Mouse (Mus musculus): ENCODE measurements around the gene Tmem121. TPM values are rescaled to one million over a fixed set of nuclear protein-coding genes. Genes with fewer than 3 reads are reported as not detected.
A peak's percentile ranks its signal among the peaks of the same experiment; 100 is the strongest.

Tmem121 gene
- total and polyA plus RNA-seq, 3 experiments = 0.18 TPM; not detected in 2

- H3K4me1 ChIP-seq (ENCODE audit: control insufficient read depth, insufficient read depth, low read length) = peaks cover 3% of the 10 kb centered on the region
- intact Hi-C loops (cut with DNase I) = no loop called here
- no peaks in the 10 kb centered on the region for H3K27me3 ChIP-seq (ENCODE audit: control insufficient read depth, insufficient read depth, low read length)
- H3K36me3 ChIP-seq (ENCODE audit: control insufficient read depth, insufficient read depth, low read length) = no peaks in the 10 kb centered on the region
- no peak overlapping the region for H3K9ac ChIP-seq (ENCODE audit: low read depth, low read length)
- H3K4me3 ChIP-seq = no peak overlapping the region
- WGBS = 45% methylated on average over 8 of the region's 8 CpGs
- no peak overlapping the region for H3K27ac ChIP-seq
- peak in 1 of 2 experiments; percentile 23 for DNase-seq
- no peaks in the 10 kb centered on the region; the same call in 1 of the 2 replicates for H3K79me2 ChIP-seq (replicated peaks; ENCODE audit: control insufficient read depth, insufficient read depth, low read length)
- no peak for TF ChIP-seq EP300 (IDR thresholded peaks at IDR 0.05; ENCODE audit: insufficient read depth, low read depth, low read length)
- no peak for TF ChIP-seq CTCF (IDR thresholded peaks at IDR 0.05)
- no peak for TF ChIP-seq POLR2A (IDR thresholded peaks at IDR 0.05; ENCODE audit: insufficient read depth, low read depth, low read length)
Observed at GRCm38 (mm10) chr12:113157002-113157401, 28.7 kb upstream of the Tmem121 start.

GRCm38 (mm10) chr12:113157521-113157920 lies 28.2 kb upstream of the Tmem121 start:
- no peak overlapping the region for H3K9ac ChIP-seq (ENCODE audit: low read depth, low read length)
- intact Hi-C loops (cut with DNase I) = no loop called here
- 86% methylated on average over 8 of the region's 8 CpGs for WGBS

GRCm38 (mm10) chr12:113157971-113158370 lies 27.8 kb upstream of the Tmem121 start:
- no peaks in the 10 kb centered on the region for H3K27me3 ChIP-seq (ENCODE audit: control insufficient read depth, insufficient read depth, low read length)
- TF ChIP-seq POLR2A (IDR thresholded peaks at IDR 0.05; ENCODE audit: insufficient read depth, low read depth, low read length) = no peak
- TF ChIP-seq CTCF (IDR thresholded peaks at IDR 0.05) = no peak
- no peak for TF ChIP-seq EP300 (IDR thresholded peaks at IDR 0.05; ENCODE audit: insufficient read depth, low read depth, low read length)
- no peak overlapping the region for H3K4me3 ChIP-seq
- WGBS = 92% methylated on average over 8 of the region's 8 CpGs
- H3K79me2 ChIP-seq (replicated peaks; ENCODE audit: control insufficient read depth, insufficient read depth, low read length) = no peaks in the 10 kb centered on the region
- no peak overlapping the region for H3K27ac ChIP-seq
- intact Hi-C loops (cut with DNase I) = no loop called here
- H3K9ac ChIP-seq (ENCODE audit: low read depth, low read length) = no peak overlapping the region
- peaks cover 3% of the 10 kb centered on the region for H3K4me1 ChIP-seq (ENCODE audit: control insufficient read depth, insufficient read depth, low read length)
- no peak for DNase-seq
- H3K36me3 ChIP-seq (ENCODE audit: control insufficient read depth, insufficient read depth, low read length) = no peaks in the 10 kb centered on the region

More at GRCm38 (mm10) chr12:113157521-113157920, 28.2 kb upstream of the Tmem121 start:
- no peak overlapping the region for H3K27ac ChIP-seq
- no peak overlapping the region for H3K4me3 ChIP-seq
- peaks cover 3% of the 10 kb centered on the region for H3K4me1 ChIP-seq (ENCODE audit: control insufficient read depth, insufficient read depth, low read length)
- no peaks in the 10 kb centered on the region for H3K79me2 ChIP-seq (replicated peaks; ENCODE audit: control insufficient read depth, insufficient read depth, low read length)
- no peaks in the 10 kb centered on the region for H3K27me3 ChIP-seq (ENCODE audit: control insufficient read depth, insufficient read depth, low read length)
- DNase-seq = no peak
- no peak for TF ChIP-seq POLR2A (IDR thresholded peaks at IDR 0.05; ENCODE audit: insufficient read depth, low read depth, low read length)
- TF ChIP-seq CTCF (IDR thresholded peaks at IDR 0.05) = no peak
- TF ChIP-seq EP300 (IDR thresholded peaks at IDR 0.05; ENCODE audit: insufficient read depth, low read depth, low read length) = no peak
- no peaks in the 10 kb centered on the region for H3K36me3 ChIP-seq (ENCODE audit: control insufficient read depth, insufficient read depth, low read length)

- no peaks in the 10 kb centered on the region for H3K27me3 ChIP-seq (ENCODE audit: control insufficient read depth, insufficient read depth, low read length)
- TF ChIP-seq POLR2A (IDR thresholded peaks at IDR 0.05; ENCODE audit: insufficient read depth, low read depth, low read length) = no peak
- TF ChIP-seq CTCF (IDR thresholded peaks at IDR 0.05) = no peak
- no peak for TF ChIP-seq EP300 (IDR thresholded peaks at IDR 0.05; ENCODE audit: insufficient read depth, low read depth, low read length)
- H3K4me3 ChIP-seq = no peak overlapping the region
- H3K27ac ChIP-seq = no peak overlapping the region
- H3K36me3 ChIP-seq (ENCODE audit: control insufficient read depth, insufficient read depth, low read length) = no peaks in the 10 kb centered on the region
- no peaks in the 10 kb centered on the region for H3K4me1 ChIP-seq (ENCODE audit: control insufficient read depth, insufficient read depth, low read length)
- no peak overlapping the region for H3K9ac ChIP-seq (ENCODE audit: low read depth, low read length)
- intact Hi-C loops (cut with DNase I) = no loop called here
- no peak for DNase-seq
- WGBS = 82% methylated on average over 11 of the region's 11 CpGs
- no peaks in the 10 kb centered on the region for H3K79me2 ChIP-seq (replicated peaks; ENCODE audit: control insufficient read depth, insufficient read depth, low read length)
Observed at GRCm38 (mm10) chr12:113163561-113164006, 22.1 kb upstream of the Tmem121 start.

GRCm38 (mm10) chr12:113168031-113168536 lies 17.6 kb upstream of the Tmem121 start:
- H3K27ac ChIP-seq = no peak overlapping the region
- intact Hi-C loops (cut with DNase I) = no loop called here

GRCm38 (mm10) chr12:113176960-113177725 lies 8.6 kb upstream of the Tmem121 start:
- Histone ChIP-seq H3K36me3 (ENCODE audit: control insufficient read depth, insufficient read depth, low read length) (no peaks in the 10 kb centered on the region), H3K27ac (no peak overlapping the region), H3K27me3 (ENCODE audit: control insufficient read depth, insufficient read depth, low read length) (peaks cover 2% of the 10 kb centered on the region; the same call in 1 of the 2 replicates), H3K79me2 (replicated peaks; ENCODE audit: control insufficient read depth, insufficient read depth, low read length) (no peaks in the 10 kb centered on the region), H3K9ac (ENCODE audit: low read depth, low read length) (no peak overlapping the region), H3K4me3 (no peak overlapping the region), H3K4me1 (ENCODE audit: control insufficient read depth, insufficient read depth, low read length) (no peaks in the 10 kb centered on the region)
- WGBS = 89% methylated on average over 18 of the region's 18 CpGs
- DNase-seq = no peak
- TF ChIP-seq EP300 (IDR thresholded peaks at IDR 0.05; ENCODE audit: insufficient read depth, low read depth, low read length) (no peak), CTCF (IDR thresholded peaks at IDR 0.05) (no peak), POLR2A (IDR thresholded peaks at IDR 0.05; ENCODE audit: insufficient read depth, low read depth, low read length) (no peak)
- intact Hi-C loops (cut with DNase I) = no loop called here

More at GRCm38 (mm10) chr12:113168031-113168536, 17.6 kb upstream of the Tmem121 start:
- no peaks in the 10 kb centered on the region for H3K27me3 ChIP-seq (ENCODE audit: control insufficient read depth, insufficient read depth, low read length)
- 75% methylated on average over 9 of the region's 9 CpGs for WGBS
- no peaks in the 10 kb centered on the region for H3K36me3 ChIP-seq (ENCODE audit: control insufficient read depth, insufficient read depth, low read length)
- TF ChIP-seq POLR2A (IDR thresholded peaks at IDR 0.05; ENCODE audit: insufficient read depth, low read depth, low read length) = no peak
- TF ChIP-seq EP300 (IDR thresholded peaks at IDR 0.05; ENCODE audit: insufficient read depth, low read depth, low read length) = no peak
- no peak for TF ChIP-seq CTCF (IDR thresholded peaks at IDR 0.05)
- no peaks in the 10 kb centered on the region for H3K4me1 ChIP-seq (ENCODE audit: control insufficient read depth, insufficient read depth, low read length)
- no peak overlapping the region for H3K9ac ChIP-seq (ENCODE audit: low read depth, low read length)
- DNase-seq = peak in 1 of 2 experiments; percentile 47
- H3K79me2 ChIP-seq (replicated peaks; ENCODE audit: control insufficient read depth, insufficient read depth, low read length) = no peaks in the 10 kb centered on the region
- H3K4me3 ChIP-seq = no peak overlapping the region
